Mouse (Mus musculus) embryonic stem cell, embryonic (primary cell): ENCODE results near the gene Map3k13.

Experiments
- CTCF ChIA-PET, 4 experiments: fragments of 300-600 bp in 2 of 4; fragments of 350-600 bp in 2 of 4; sonication (Branson Sonifier 250); formaldehyde crosslinking; loops; one replicate each; lab custom pipeline; 2022; ENCODE audit warnings: inconsistent platforms in 2 of 4; lab: Charles Lee
- POLR2A ChIA-PET, 4 experiments: fragments of 300-600 bp in 2 of 4; fragments of 350-600 bp in 2 of 4; sonication (Branson Sonifier 250); formaldehyde crosslinking; loops; one replicate each; lab custom pipeline; 2022; ENCODE audit warnings: antibody characterized with exemption in 4 of 4, inconsistent platforms in 1 of 4; lab: Charles Lee

The Map3k13 gene

GRCm38 (mm10) chr16:21830784-21831183 lies 36.6 kb downstream of the Map3k13 start:
- POLR2A ChIA-PET, result interaction anchor here in 2 of 4 experiments (0.6 to 1.4 kb wide), 3 partner anchors 10 to 157 kb away, joined by 3 to 4 read pairs (median 3); no protein-coding TSS in a partner anchor

GRCm38 (mm10) chr16:21831764-21832163 lies 37.6 kb downstream of the Map3k13 start:
- CTCF ChIA-PET, result no interaction called here
- POLR2A ChIA-PET, result interaction anchor here in 2 of 4 experiments (1.2 to 1.3 kb wide), 3 partner anchors 13 to 156 kb away, joined by 4 to 6 read pairs (median 4); no protein-coding TSS in a partner anchor

More at GRCm38 (mm10) chr16:21830784-21831183, 36.6 kb downstream of the Map3k13 start:
- CTCF ChIA-PET, result interaction anchor here in 1 of 4 experiments (0.7 kb wide), 1 partner anchor 384 kb away, joined by 8 read pairs; no protein-coding TSS in a partner anchor

GRCm38 (mm10) chr16:21833469-21833868 lies 39.3 kb downstream of the Map3k13 start:
- ChIA-PET CTCF (interaction anchor here in 1 of 4 experiments (1.5 kb wide), 1 partner anchor 1029 kb away, joined by 3 read pairs; no protein-coding TSS in a partner anchor), POLR2A (interaction anchor here in 2 of 4 experiments (1.1 to 1.4 kb wide), 2 partner anchors 25 to 26 kb away, joined by 3 to 4 read pairs; no protein-coding TSS in a partner anchor)

GRCm38 (mm10) chr16:21833970-21834369 lies 39.8 kb downstream of the Map3k13 start:
- POLR2A ChIA-PET, result interaction anchor here in 1 of 4 experiments (1.4 kb wide), 1 partner anchor 26 kb away, joined by 4 read pairs; no protein-coding TSS in a partner anchor
- CTCF ChIA-PET, result no interaction called here

GRCm38 (mm10) chr16:21834866-21835583 lies 40.9 kb downstream of the Map3k13 start:
- CTCF ChIA-PET, result interaction anchor here in 1 of 4 experiments (0.8 kb wide), 1 partner anchor 224 kb away, joined by 3 read pairs; no protein-coding TSS in a partner anchor
- POLR2A ChIA-PET, result interaction anchor here in 3 of 4 experiments (0.5 to 2.3 kb wide), 19 partner anchors 9 to 227 kb away, joined by 3 to 15 read pairs (median 4); partner anchors contain the start of gene Tmem41a (in 1 of the 3)

GRCm38 (mm10) chr16:21835584-21835931 lies 41.4 kb downstream of the Map3k13 start:
- POLR2A ChIA-PET, result interaction anchor here in 3 of 4 experiments (0.5 to 2.3 kb wide), 21 partner anchors 10 to 226 kb away, joined by 3 to 15 read pairs (median 4); partner anchors contain the start of genes Map3k13 (in 1 of the 3) and Tmem41a (in 1 of the 3)
- CTCF ChIA-PET, result interaction anchor here in 2 of 4 experiments (0.6 to 0.8 kb wide), 2 partner anchors 223 to 287 kb away, joined by 3 read pairs; no protein-coding TSS in a partner anchor

GRCm38 (mm10) chr16:21836311-21837072 lies 42.3 kb downstream of the Map3k13 start:
- ChIA-PET POLR2A (interaction anchor here in 2 of 4 experiments (0.8 to 2.3 kb wide), 5 partner anchors 15 to 192 kb away, joined by 3 to 15 read pairs (median 3); partner anchors contain the start of gene Map3k13 (in 1 of the 2)), CTCF (no interaction called here)

GRCm38 (mm10) chr16:21837694-21838093 lies 43.5 kb downstream of the Map3k13 start:
- ChIA-PET CTCF (no interaction called here), POLR2A (interaction anchor here in 1 of 4 experiments (1.1 kb wide), 1 partner anchor 239 kb away, joined by 3 read pairs; no protein-coding TSS in a partner anchor)

- POLR2A ChIA-PET, result interaction anchor here in 2 of 4 experiments (0.6 to 2.6 kb wide), 18 partner anchors 9 to 156 kb away, joined by 3 to 9 read pairs (median 4); partner anchors contain the start of gene Ehhadh (in 1 of the 2)
- CTCF ChIA-PET, result no interaction called here
Observed at GRCm38 (mm10) chr16:21845800-21846671, 51.9 kb downstream of the Map3k13 start.

- ChIA-PET CTCF (no interaction called here), POLR2A (interaction anchor here in 1 of 4 experiments (0.6 to 1.6 kb wide), 3 partner anchors 8 to 205 kb away, joined by 3 to 4 read pairs (median 3); no protein-coding TSS in a partner anchor)
Observed at GRCm38 (mm10) chr16:21848444-21848843, 54.3 kb downstream of the Map3k13 start.

GRCm38 (mm10) chr16:21848847-21849246 lies 54.7 kb downstream of the Map3k13 start:
- POLR2A ChIA-PET, result interaction anchor here in 1 of 4 experiments (0.6 to 1.6 kb wide), 3 partner anchors 8 to 205 kb away, joined by 3 to 4 read pairs (median 3); no protein-coding TSS in a partner anchor
- CTCF ChIA-PET, result no interaction called here

GRCm38 (mm10) chr16:21852374-21852773 lies 58.2 kb downstream of the Map3k13 start:
- ChIA-PET POLR2A (interaction anchor here in 1 of 4 experiments (0.6 to 1.5 kb wide), 4 partner anchors 17 to 186 kb away, joined by 3 read pairs; no protein-coding TSS in a partner anchor), CTCF (interaction anchor here in 1 of 4 experiments (0.8 kb wide), 1 partner anchor 271 kb away, joined by 6 read pairs; no protein-coding TSS in a partner anchor)

GRCm38 (mm10) chr16:21853446-21853941 lies 59.3 kb downstream of the Map3k13 start:
- ChIA-PET CTCF (interaction anchor here in 1 of 4 experiments (0.6 to 0.7 kb wide), 2 partner anchors 59 to 316 kb away, joined by 3 read pairs; no protein-coding TSS in a partner anchor), POLR2A (interaction anchor here in 2 of 4 experiments (0.7 to 2.6 kb wide), 3 partner anchors 8 to 130 kb away, joined by 3 to 9 read pairs (median 3); no protein-coding TSS in a partner anchor)

- POLR2A ChIA-PET, result interaction anchor here in 2 of 4 experiments (1.1 to 2.6 kb wide), 3 partner anchors 9 to 58 kb away, joined by 4 to 9 read pairs (median 6); no protein-coding TSS in a partner anchor
Observed at GRCm38 (mm10) chr16:21854589-21855284, 60.6 kb downstream of the Map3k13 start.

GRCm38 (mm10) chr16:21856134-21856533 lies 62.0 kb downstream of the Map3k13 start:
- ChIA-PET POLR2A (interaction anchor here in 3 of 4 experiments (0.5 to 2.6 kb wide), 6 partner anchors 8 to 230 kb away, joined by 3 to 9 read pairs (median 4); no protein-coding TSS in a partner anchor), CTCF (interaction anchor here in 1 of 4 experiments (0.6 kb wide), 1 partner anchor 29 kb away, joined by 3 read pairs; no protein-coding TSS in a partner anchor)

More at GRCm38 (mm10) chr16:21854589-21855284, 60.6 kb downstream of the Map3k13 start:
- CTCF ChIA-PET, result interaction anchor here in 1 of 4 experiments (0.6 kb wide), 1 partner anchor 121 kb away, joined by 3 read pairs; no protein-coding TSS in a partner anchor
